Mouse (Mus musculus) effector memory CD4-positive, alpha-beta T cell, adult 5 months (primary cell): Measurements from ENCODE around the gene Mybl2. TPM values are rescaled to one million over a fixed set of nuclear protein-coding genes. Genes with fewer than 3 reads are reported as not detected.

ENCODE experiments used
- polyA plus RNA-seq: library from polyadenylated mRNA; unstranded; fragments of 100-300 nt; shearing (Covaris generic); gene quantifications from one replicate; pipeline ENCODE4 v1.2.1, GENCODE M21; 2017

Mybl2 gene
- 2.5 TPM for polyA plus RNA-seq

GRCm38 (mm10) chr2:163054335-163054840 lies at the start of gene Mybl2:
Mybl2 (plus strand) TSS chr2:163054687.

GRCm38 (mm10) chr2:163016916-163017743 lies 37.4 kb upstream of the Mybl2 start, which contains the start of gene Ift52:
Ift52 (plus strand) TSS chr2:163017354.

GRCm38 (mm10) chr2:163087728-163088127 lies 33.2 kb downstream of the Mybl2 start, which contains the start of gene Gtsf1l:
Gtsf1l (minus strand) TSS chr2:163087855.

Other genes with a start within 250 kb of the Mybl2 start
- gene Srsf6, start 123.2 kb upstream of the Mybl2 start, polyA plus RNA-seq: 86.2 TPM
- gene L3mbtl1, start 111.2 kb upstream of the Mybl2 start, polyA plus RNA-seq: not detected
- gene Sgk2, start 67.4 kb upstream of the Mybl2 start, polyA plus RNA-seq: not detected
- 31.0 TPM for gene Ift52, start 37.3 kb upstream of the Mybl2 start, polyA plus RNA-seq
- not detected for gene Gtsf1l, start 33.2 kb downstream of the Mybl2 start, polyA plus RNA-seq
- 57.9 TPM for gene Tox2, start 148.4 kb downstream of the Mybl2 start, polyA plus RNA-seq